Comparison of ENCODE assay signal across 24 mouse cellular contexts in genomic region chr5:106367312-106367711, GRCm38 (mm10).
DNase-seq lines count a peak whose midpoint lies in the region; ATAC-seq and TF ChIP-seq lines count a peak whose summit lies in the region.
"Had no signal": no experiment of that assay in that cellular context is flagged by ENCODE, and none has a peak within 500 bp of the region (broad histone marks: within the 10 kb centered on the region; RNA-seq: fewer than 3 reads in every experiment).

No protein-coding gene starts in this region.

- H3K9ac ChIP-seq in kidney, embryonic 16.5 days (replicated peaks; ENCODE audit: low read length) = no peak overlapping the region
- H3K9ac ChIP-seq: embryonic facial prominence, embryonic 13.5 days; embryonic facial prominence, embryonic 15.5 days; forebrain, embryonic 12.5 days had no signal

- H3K9me3 ChIP-seq in kidney, embryonic 16.5 days (ENCODE audit: low read length) = no peaks in the 10 kb centered on the region
- H3K9me3 ChIP-seq: embryonic facial prominence, embryonic 15.5 days; forebrain, embryonic 10.5 days; forebrain, embryonic 12.5 days had no signal

- DNase-seq in testis, postnatal 10 days (ENCODE audit: low spot score) = no peak
- peak; percentile 52 for DNase-seq in R1 (ENCODE audit: low read depth, low spot score)
- no peak for DNase-seq in natural killer cell, adult 2 months (ENCODE audit: low spot score in 2 of 2)
- DNase-seq: adrenal gland, adult 2 months; adrenal gland, postnatal 10 days; adrenal gland, postnatal 25 days; cerebellum, adult 11 months; cerebellum, adult 18-20 months; cerebellum, adult 8-10 months; cerebellum, adult 9-11 months; cerebellum, postnatal 14 days; cerebellum, postnatal 36 days; embryo, embryonic 11 days had no signal

- H3K4me1 ChIP-seq in testis, adult 2 months (ENCODE audit: control insufficient read depth, insufficient read depth, low read length) = no peaks in the 10 kb centered on the region; the same call in 1 of the 2 replicates
- no peaks in the 10 kb centered on the region for H3K4me1 ChIP-seq in kidney, embryonic 16.5 days (ENCODE audit: insufficient read depth, low read length)
- H3K4me1 ChIP-seq: embryonic facial prominence, embryonic 13.5 days; embryonic facial prominence, embryonic 15.5 days had no signal

- TF ChIP-seq CTCF in testis, adult 2 months (IDR thresholded peaks at IDR 0.05; ENCODE audit: control insufficient read depth, insufficient read depth, insufficient replicate concordance, low read depth, low read length) = no peak

- no peaks in the 10 kb centered on the region for H3K36me3 ChIP-seq in testis, adult 2 months (ENCODE audit: control insufficient read depth, insufficient read depth, low read length)
- no peaks in the 10 kb centered on the region for H3K36me3 ChIP-seq in kidney, embryonic 16.5 days (ENCODE audit: insufficient read depth, low read length)
- H3K36me3 ChIP-seq: embryonic facial prominence, embryonic 13.5 days; embryonic facial prominence, embryonic 15.5 days; forebrain, embryonic 10.5 days; forebrain, embryonic 12.5 days; G1E had no signal

- peak overlapping the region; percentile 29 for H3K27ac ChIP-seq in testis, adult 2 months (ENCODE audit: control insufficient read depth, insufficient read depth, low read depth, low read length)
- H3K27ac ChIP-seq in kidney, embryonic 16.5 days (ENCODE audit: low read length) = no peak overlapping the region
- H3K27ac ChIP-seq: embryonic facial prominence, embryonic 13.5 days; embryonic facial prominence, embryonic 15.5 days; forebrain, embryonic 10.5 days; forebrain, embryonic 12.5 days had no signal

- H3K4me3 ChIP-seq in testis, adult 2 months (ENCODE audit: control insufficient read depth, low read depth, low read length) = peak overlapping the region; percentile 89
- H3K4me3 ChIP-seq in kidney, embryonic 16.5 days (ENCODE audit: low read length) = no peak overlapping the region
- H3K4me3 ChIP-seq: embryonic facial prominence, embryonic 13.5 days; embryonic facial prominence, embryonic 15.5 days; erythroblast, embryonic 14.5 days; forebrain, embryonic 10.5 days; forebrain, embryonic 12.5 days had no signal

- WGBS in kidney, embryonic 16.5 days = 62% methylated on average over 5 of the region's 5 CpGs

- ATAC-seq in kidney, embryonic 16.5 days (ENCODE audit: low FRiP score, low TSS enrichment) = no peak
- ATAC-seq: forebrain, embryonic 14.5 days; forebrain, embryonic 16.5 days; Patski had no signal

- H3K27me3 ChIP-seq in testis, adult 2 months (ENCODE audit: control insufficient read depth, insufficient read depth, low read length) = no peaks in the 10 kb centered on the region
- H3K27me3 ChIP-seq in kidney, embryonic 16.5 days (ENCODE audit: insufficient read depth, low read length) = no peaks in the 10 kb centered on the region
- H3K27me3 ChIP-seq: embryonic facial prominence, embryonic 13.5 days; embryonic facial prominence, embryonic 15.5 days had no signal

- H3K4me2 ChIP-seq in kidney, embryonic 16.5 days (replicated peaks; ENCODE audit: low read depth, low read length) = no peak overlapping the region
- H3K4me2 ChIP-seq: embryonic facial prominence, embryonic 13.5 days; embryonic facial prominence, embryonic 15.5 days; forebrain, embryonic 12.5 days had no signal

- TF ChIP-seq POLR2A in testis, adult 2 months (IDR thresholded peaks at IDR 0.05; ENCODE audit: control insufficient read depth, low read depth, low read length) = peak; percentile 59; the same call in 1 of the 2 replicates
